Mouse (Mus musculus) hematopoietic stem cell, adult 5-6 weeks (primary cell): ENCODE results near the gene Steap3. TPM values are rescaled to one million over a fixed set of nuclear protein-coding genes. Genes with fewer than 3 reads are reported as not detected.

ENCODE experiments used
- ATAC-seq, 2 experiments: fragments of 125-278 bp in 1 of 2; replicated peaks in 1 of 2; 2 replicates each; pipeline ENCODE4 v1.8.0; 2016 to 2017; ENCODE audit warnings: inconsistent platforms in 2 of 2, mild to moderate bottlenecking in 2 of 2, moderate number of reproducible peaks in 2 of 2, low read depth in 1 of 2, moderate TSS enrichment in 1 of 2; ENCODE audit not compliant: low FRiP score in 2 of 2, poor library complexity in 2 of 2, severe bottlenecking in 2 of 2, insufficient read depth in 1 of 2, low TSS enrichment in 1 of 2
- total RNA-seq: library from RNA; stranded (forward); fragments of 172-1452, 232-1000 nt; gene quantifications from 2 replicates; pipeline ENCODE4 v1.2.3, GENCODE M21; 2017

Steap3 gene
- total RNA-seq, 1 experiment from 2014 or later = 8.1 TPM

DNA sequence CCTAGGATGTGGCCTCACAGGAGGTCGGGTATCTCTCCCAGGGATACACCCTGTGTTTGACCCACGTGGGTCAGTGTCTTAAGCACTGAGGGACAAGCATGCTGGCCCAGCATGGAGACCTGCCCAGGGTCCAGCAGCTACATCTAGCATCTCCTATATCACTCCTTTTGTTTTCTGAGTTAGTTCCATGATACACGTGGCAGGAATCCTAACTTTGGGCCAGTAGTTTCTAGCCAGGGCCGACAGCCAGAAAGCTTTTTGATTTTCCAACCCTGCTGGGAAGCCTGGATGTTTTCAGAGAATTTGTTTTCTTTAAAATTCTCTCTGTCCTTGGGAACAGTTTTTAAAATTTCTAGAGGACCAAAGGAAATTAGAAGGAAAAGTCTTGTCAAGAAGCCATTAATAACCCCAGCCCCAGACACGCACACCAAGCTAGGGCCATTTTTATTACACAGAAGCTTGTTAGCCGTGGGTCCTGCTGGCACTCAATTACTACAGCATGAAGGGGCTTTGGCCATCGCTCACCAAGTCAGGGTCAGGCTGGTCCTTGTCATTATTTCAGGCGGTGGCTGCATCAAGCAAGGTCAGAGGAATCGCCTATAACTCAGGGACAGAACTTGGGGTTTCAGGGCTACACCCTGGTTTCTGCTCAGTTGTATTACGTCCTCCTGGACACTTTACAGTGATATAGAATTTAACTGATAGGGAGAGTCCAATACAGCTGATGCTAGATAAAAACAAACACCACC lies 42.6 kb downstream of the Steap3 start:
- ATAC-seq = no peak

DNA sequence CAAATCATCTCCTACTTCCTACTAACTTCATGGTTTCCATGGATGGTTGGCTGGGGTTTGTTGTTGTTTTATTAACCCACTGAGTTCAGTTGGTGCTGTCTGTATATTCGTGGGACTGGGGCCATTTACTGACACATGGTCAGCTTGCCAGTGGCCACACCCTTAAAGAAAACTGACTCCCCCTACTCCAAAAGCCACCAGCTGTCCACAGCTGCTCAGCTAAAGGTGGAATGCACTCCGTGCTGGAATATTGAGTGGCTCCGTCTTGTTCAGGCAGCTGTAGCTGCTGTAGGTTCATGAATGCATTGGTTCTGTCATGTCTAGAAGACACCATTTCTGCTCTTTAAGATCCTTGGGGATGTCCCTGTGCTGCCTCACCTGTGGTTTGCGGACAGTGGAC lies 48.9 kb downstream of the Steap3 start:
- no peak for ATAC-seq

- ATAC-seq = no peak
These were observed 51.2 kb downstream of the Steap3 start for GRCm38 (mm10) chr1:120221285-120221684.

- no peak for ATAC-seq
These were observed 51.7 kb downstream of the Steap3 start for GRCm38 (mm10) chr1:120220841-120221240.

GRCm38 (mm10) chr1:120208502-120209230 lies 63.8 kb downstream of the Steap3 start:
- ATAC-seq = no peak

- no peak for ATAC-seq
These were observed 64.9 kb downstream of the Steap3 start for GRCm38 (mm10) chr1:120207568-120207967.

GRCm38 (mm10) chr1:120204834-120205233 lies 67.7 kb downstream of the Steap3 start:
- ATAC-seq = no peak

DNA sequence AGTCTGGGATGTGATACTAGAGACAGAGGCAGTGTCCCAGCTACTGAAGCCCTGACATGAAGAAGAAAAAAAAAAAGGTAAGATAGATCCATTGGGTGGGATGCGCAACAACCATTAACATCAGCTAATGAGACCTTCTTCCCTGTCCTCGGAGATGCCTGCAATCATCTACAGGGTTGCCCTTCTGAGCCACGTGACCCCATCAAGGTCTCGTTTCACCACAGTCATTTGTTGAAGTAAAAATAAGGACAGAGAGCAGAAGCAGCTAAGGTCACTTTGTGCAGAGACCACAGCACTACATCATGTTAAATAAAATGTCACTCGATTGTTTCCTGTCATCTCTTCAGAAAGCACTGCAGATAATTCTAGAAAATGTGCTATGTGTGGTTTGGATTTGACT lies 68.7 kb downstream of the Steap3 start:
- no peak for ATAC-seq

GRCm38 (mm10) chr1:120202542-120202941 lies 70.0 kb downstream of the Steap3 start:
- no peak for ATAC-seq

GRCm38 (mm10) chr1:120198942-120199341 lies 73.6 kb downstream of the Steap3 start:
- ATAC-seq = no peak

DNA sequence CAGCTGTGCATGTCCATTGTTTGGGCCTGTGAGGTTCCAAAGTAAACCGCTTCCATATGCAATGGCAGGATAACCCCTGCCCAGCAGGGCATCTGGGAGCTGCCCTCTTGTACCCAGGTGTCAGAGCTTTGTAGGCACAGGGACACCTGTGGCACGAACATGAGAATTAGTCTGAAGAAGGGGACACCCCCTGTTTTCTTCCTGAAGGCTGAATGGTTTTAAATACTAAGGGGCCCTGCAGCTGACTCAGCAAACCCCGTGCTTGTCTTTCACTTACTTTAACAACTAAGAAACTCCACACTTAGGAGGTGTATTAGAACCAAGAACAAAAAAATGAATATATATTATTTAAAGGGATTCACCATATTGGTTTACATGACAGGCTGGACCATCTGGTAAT lies 74.4 kb downstream of the Steap3 start:
- no peak for ATAC-seq

GRCm38 (mm10) chr1:120197189-120197588 lies 75.3 kb downstream of the Steap3 start:
- peak; percentile 96 to 98 for ATAC-seq

GRCm38 (mm10) chr1:120196724-120197123 lies 75.8 kb downstream of the Steap3 start:
- ATAC-seq = no peak

DNA sequence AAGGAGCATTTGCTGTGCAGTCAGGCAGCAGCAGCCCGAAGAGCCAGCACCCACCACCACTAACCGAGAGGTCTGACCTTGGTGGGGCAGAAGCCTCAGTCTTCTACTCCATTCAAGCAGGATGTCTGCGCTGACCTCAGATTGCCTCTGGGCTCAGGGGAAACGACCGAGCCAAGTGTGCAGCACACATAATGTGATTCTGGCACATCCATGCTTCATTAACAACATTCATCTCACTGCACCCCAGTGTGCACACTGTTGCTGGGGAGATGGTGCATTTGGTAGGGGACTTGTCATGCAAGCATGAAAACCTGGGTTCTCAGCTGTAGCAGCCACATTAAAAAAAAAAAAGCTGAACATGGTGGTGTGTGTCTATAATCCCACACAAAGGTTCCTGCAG lies 76.6 kb downstream of the Steap3 start:
- no peak for ATAC-seq

- no peak for ATAC-seq
These were observed 78.9 kb downstream of the Steap3 start for GRCm38 (mm10) chr1:120193586-120193985.

GRCm38 (mm10) chr1:120192321-120192720 lies 80.2 kb downstream of the Steap3 start:
- no peak for ATAC-seq

GRCm38 (mm10) chr1:120190946-120191345 lies 81.6 kb downstream of the Steap3 start:
- no peak for ATAC-seq

DNA sequence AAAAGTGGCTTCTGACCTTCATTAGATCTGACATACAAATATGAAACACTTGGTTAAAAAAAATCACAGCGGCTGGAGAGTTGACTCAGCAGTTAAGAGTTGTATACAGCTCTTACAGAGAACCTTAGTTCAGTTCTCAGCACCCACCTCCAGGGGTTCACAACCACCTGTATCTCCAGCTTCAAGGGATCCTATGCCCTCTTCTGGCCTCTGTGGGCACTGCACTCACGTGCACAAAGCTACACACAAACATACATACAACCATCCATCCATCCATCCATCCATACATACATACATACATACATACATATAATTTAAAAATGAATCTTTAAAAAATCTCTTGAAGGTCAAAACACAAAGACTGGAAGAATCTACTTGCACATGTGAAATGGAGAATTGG lies 82.2 kb downstream of the Steap3 start:
- ATAC-seq = no peak

DNA sequence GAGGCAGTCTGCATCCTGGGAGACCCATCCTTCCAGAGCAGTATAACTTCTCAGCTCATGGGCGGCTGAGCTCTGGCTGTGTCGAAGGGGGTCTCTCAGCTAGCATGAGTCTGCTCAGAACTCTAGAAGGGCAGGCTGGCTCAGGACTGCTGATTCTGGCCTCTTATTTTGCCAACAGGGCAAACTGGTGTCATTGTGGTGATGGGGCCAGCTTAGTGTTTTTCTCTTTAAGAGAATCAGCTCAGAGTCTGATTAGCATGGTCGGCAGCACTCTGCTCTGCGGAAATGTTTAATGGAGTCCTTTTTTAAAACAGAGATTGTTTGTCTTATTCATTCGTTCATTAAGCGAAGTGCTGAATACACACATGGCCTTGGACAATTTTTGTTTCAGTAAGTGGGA lies 83.3 kb downstream of the Steap3 start:
- ATAC-seq = no peak
